Mouse (Mus musculus) CD8-positive naive resting alpha-beta T cell, adult 57 days (primary cell): ENCODE data around the gene Mindy3. TPM values are rescaled to one million over a fixed set of nuclear protein-coding genes. Genes with fewer than 3 reads are reported as not detected.

Experiments used
- total RNA-seq: library from RNA; stranded (reverse); gene quantifications from one replicate; pipeline ENCODE4 v1.2.4, GENCODE M21; 2023

Gene Mindy3
- 76.6 TPM for total RNA-seq

GRCm38 (mm10) chr2:12419262-12419655 is at the start of gene Mindy3:
Gene Mindy3, minus strand, starts transcription at chr2:12419470.

DNA sequence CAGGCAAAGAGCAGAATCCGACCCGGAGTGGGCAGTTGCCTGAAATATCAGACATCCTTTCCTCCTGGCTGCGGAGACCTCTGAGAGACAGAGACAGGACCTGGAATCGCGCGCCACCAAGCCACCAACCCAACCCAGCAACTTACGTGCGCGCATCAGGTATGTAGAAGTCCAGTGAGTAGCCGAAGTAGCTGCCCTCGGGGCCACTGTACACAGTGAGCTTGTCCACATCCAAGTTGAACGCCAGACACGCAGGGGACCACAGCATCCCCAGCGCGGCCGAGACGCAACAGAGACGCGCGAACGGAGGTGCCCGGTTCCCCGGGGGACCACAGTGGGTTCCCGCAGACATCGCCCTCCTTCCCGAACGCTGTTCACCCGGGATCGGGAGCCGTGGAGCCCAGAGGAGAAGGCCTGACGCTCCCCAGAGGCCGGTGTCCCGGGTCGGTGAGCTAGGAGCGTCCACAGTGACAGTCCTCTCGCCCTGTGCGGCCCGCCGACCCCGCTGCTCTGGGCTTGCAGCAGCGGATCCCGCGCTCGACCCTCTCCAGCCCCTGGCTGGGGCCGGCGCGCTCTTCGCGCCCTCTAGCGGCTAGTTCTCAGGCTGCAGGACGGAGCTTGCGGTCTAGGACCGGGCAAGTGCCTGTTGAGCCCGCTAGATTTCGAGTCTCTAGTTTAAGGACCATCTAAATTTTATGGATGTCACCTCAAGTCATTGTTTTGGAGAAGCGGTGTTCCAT is 117.7 kb downstream of the Mindy3 start, which contains the start of gene Itga8:
Itga8 (minus strand) TSS at position 492 of the 740 bp plus-strand sequence.

Other genes starting within 250 kb of the Mindy3 start
- not detected for gene Itga8, start 117.5 kb downstream of the Mindy3 start, total RNA-seq